ENCODE assay signal across 8 mouse cellular contexts in genomic region chr11:115975083-115975420, GRCm38 (mm10). TPM values are rescaled to one million over a fixed set of nuclear protein-coding genes. Genes with fewer than 3 reads are reported as not detected.
DNase-seq lines count a peak whose midpoint lies in the region; ATAC-seq and TF ChIP-seq lines count a peak whose summit lies in the region.

No protein-coding gene starts in this region.

- H3K36me3 ChIP-seq in heart, embryonic 11.5 days (ENCODE audit: control insufficient read depth, insufficient read depth, low read length): no peaks in the 10 kb centered on the region
- no peaks in the 10 kb centered on the region for H3K36me3 ChIP-seq in CH12.LX (replicated peaks in 1 of 2; ENCODE audit: control insufficient read depth in 1 of 2, insufficient read depth in 1 of 2, low read length in 1 of 2)
- no peaks in the 10 kb centered on the region for H3K36me3 ChIP-seq in forebrain, postnatal 0 days (ENCODE audit: insufficient read depth)
- H3K36me3 ChIP-seq in liver, embryonic 16.5 days (ENCODE audit: control insufficient read depth, insufficient read depth): no peaks in the 10 kb centered on the region

- H3K4me1 ChIP-seq in heart, embryonic 11.5 days (ENCODE audit: control insufficient read depth, insufficient read depth, low read length): peaks cover 6% of the 10 kb centered on the region
- H3K4me1 ChIP-seq in CH12.LX (ENCODE audit: control insufficient read depth in 1 of 2, insufficient read depth in 2 of 2): peaks cover 2 to 5% of the 10 kb centered on the region in 2 experiments; a peak in 3 of 4 replicates
- 0 out of 2 replicates have a peak, but pooled peaks cover 4% of the 10 kb centered on the region for H3K4me1 ChIP-seq in forebrain, postnatal 0 days (ENCODE audit: insufficient read depth)
- H3K4me1 ChIP-seq in liver, embryonic 16.5 days (ENCODE audit: control insufficient read depth, low read depth, low read length): no peaks in the 10 kb centered on the region; the same call in 1 of the 2 replicates

- TF ChIP-seq POLR2A in CH12.LX (IDR thresholded peaks at IDR 0.05; ENCODE audit: low read depth, low read length): no peak

- peak overlapping the region; percentile 63 for H3K9ac ChIP-seq in heart, embryonic 11.5 days (ENCODE audit: low read depth, low read length)
- no peak overlapping the region for H3K9ac ChIP-seq in CH12.LX (ENCODE audit: insufficient read depth, low read depth)
- 0 out of 2 replicates have a peak overlapping the region, but pooled peaks have one; percentile 28 for H3K9ac ChIP-seq in forebrain, postnatal 0 days
- H3K9ac ChIP-seq in liver, embryonic 16.5 days (ENCODE audit: low read depth, low read length): no peak overlapping the region

- ATAC-seq in heart, embryonic 11.5 days (replicated peaks; ENCODE audit: insufficient number of reproducible peaks, low FRiP score, low TSS enrichment): no peak
- no peak for ATAC-seq in forebrain, postnatal 0 days
- ATAC-seq in liver, embryonic 16.5 days (ENCODE audit: low read depth): no peak

- TF ChIP-seq EP300 in CH12.LX (IDR thresholded peaks at IDR 0.05; ENCODE audit: low read length): no peak

- H3K4me2 ChIP-seq in heart, embryonic 11.5 days: peak overlapping the region; percentile 84
- H3K4me2 ChIP-seq in CH12.LX (ENCODE audit: insufficient read depth, low read depth, poor library complexity, severe bottlenecking): peak overlapping the region; percentile 35; the same call in 1 of the 2 replicates
- H3K4me2 ChIP-seq in forebrain, postnatal 0 days (ENCODE audit: low read depth): peak overlapping the region; percentile 66
- H3K4me2 ChIP-seq in liver, embryonic 16.5 days (ENCODE audit: low read depth, low read length): peak overlapping the region; percentile 61

- H3K9me3 ChIP-seq in heart, embryonic 11.5 days (replicated peaks; ENCODE audit: control insufficient read depth, low read length): no peaks in the 10 kb centered on the region
- H3K9me3 ChIP-seq in CH12.LX (replicated peaks; ENCODE audit: low read length): no peaks in the 10 kb centered on the region
- H3K9me3 ChIP-seq in forebrain, postnatal 0 days (ENCODE audit: low read length): no peaks in the 10 kb centered on the region
- no peaks in the 10 kb centered on the region for H3K9me3 ChIP-seq in liver, embryonic 16.5 days (replicated peaks; ENCODE audit: control insufficient read depth, low read length)

- DNase-seq in heart, adult 8-10 months (ENCODE audit: low spot score): no peak
- no peak for DNase-seq in CH12.LX (ENCODE audit: extremely low read depth)
- DNase-seq in forebrain, postnatal 0 days: peak; percentile 25
- no peak for DNase-seq in c-Kit-positive CD71-positive TER-119-positive erythroid progenitor cells, embryonic 14.5 days (ENCODE audit: low spot score)
- DNase-seq in embryo, embryonic 11 days: no peak
- DNase-seq in layer of hippocampus, postnatal 25 days (ENCODE audit: extremely low spot score in 1 of 2, low spot score in 1 of 2): no peak

- H3K27me3 ChIP-seq in heart, embryonic 11.5 days (ENCODE audit: control insufficient read depth, insufficient read depth, low read length): peaks cover 49% of the 10 kb centered on the region
- peaks cover 67% of the 10 kb centered on the region for H3K27me3 ChIP-seq in CH12.LX (replicated peaks)
- peaks cover 15% of the 10 kb centered on the region for H3K27me3 ChIP-seq in forebrain, postnatal 0 days (ENCODE audit: insufficient read depth, low read length)
- H3K27me3 ChIP-seq in liver, embryonic 16.5 days (ENCODE audit: control insufficient read depth, insufficient read depth, low read depth, low read length): peaks cover 33% of the 10 kb centered on the region

- in situ Hi-C loops in CH12.LX (cut with MboI; ENCODE audit: low pct_ligation_motif_present, low pct_unique_long_range_greater_than_20kb, low sequenced_read_pairs): no loop called here

- peak overlapping the region; percentile 54 for H3K4me3 ChIP-seq in heart, embryonic 11.5 days (ENCODE audit: low read depth, low read length)
- peak overlapping the region in 1 of 3 experiments; percentile 15 for H3K4me3 ChIP-seq in CH12.LX (replicated peaks in 1 of 3; ENCODE audit: low read depth in 2 of 3, low read length in 2 of 3, poor library complexity in 1 of 3)
- H3K4me3 ChIP-seq in forebrain, postnatal 0 days (ENCODE audit: low read depth, low read length): peak overlapping the region; percentile 34
- peak overlapping the region; percentile 49 for H3K4me3 ChIP-seq in liver, embryonic 16.5 days (ENCODE audit: low read depth, low read length)

- no peak overlapping the region for H3K27ac ChIP-seq in heart, embryonic 11.5 days (ENCODE audit: low read depth, low read length)
- H3K27ac ChIP-seq in CH12.LX (ENCODE audit: insufficient read depth, low read depth): no peak overlapping the region
- no peak overlapping the region for H3K27ac ChIP-seq in forebrain, postnatal 0 days (ENCODE audit: low read depth, low read length)
- no peak overlapping the region for H3K27ac ChIP-seq in liver, embryonic 16.5 days (ENCODE audit: low read length)

- H3K79me2 ChIP-seq in CH12.LX (replicated peaks; ENCODE audit: control insufficient read depth, extremely low read depth, insufficient read depth, poor library complexity, severe bottlenecking): no peaks in the 10 kb centered on the region

- TF ChIP-seq RAD21 in CH12.LX (IDR thresholded peaks at IDR 0.05; ENCODE audit: low read depth, low read length): no peak

- dilution Hi-C loops in CH12.LX (cut with MboI; ENCODE audit: extremely low pct_ligation_motif_present, extremely low pct_unique_long_range_greater_than_20kb, low sequenced_read_pairs): no loop called here

- no peak for TF ChIP-seq CTCF in CH12.LX (conservative IDR thresholded peaks at IDR 0.05 in 1 of 2, IDR thresholded peaks at IDR 0.05 in 1 of 2; ENCODE audit: low read depth in 2 of 2, low read length in 2 of 2)
- no peak for TF ChIP-seq CTCF in forebrain, postnatal 0 days (IDR thresholded peaks at IDR 0.05; ENCODE audit: low read depth)

- 5% methylated on average over 15 of the region's 18 CpGs for WGBS in heart, embryonic 11.5 days (ENCODE audit: insufficient replicate concordance)
- WGBS in forebrain, postnatal 0 days: 3% methylated on average over 18 of the region's 18 CpGs
- 6% methylated on average over 18 of the region's 18 CpGs for WGBS in liver, embryonic 16.5 days (ENCODE audit: insufficient replicate concordance)

RNA-seq across cellular contexts. Expression of gene Itgb4, which starts 0.5 kb away (rescaled TPM):
- 0.51 and 0.80 TPM in 2 replicates for polyA plus RNA-seq in heart, embryonic 11.5 days (2014; fragmentation: Nextera tagmentation; extraction: Ambion mirVana)
- total RNA-seq in heart, adult 8-10 months (2022): 1 to 10 TPM; 2.3 to 3.1 (median 3.0) TPM
- total RNA-seq in CH12.LX (2012; rRNA removed) (3.4 and 6.3 TPM in 2 replicates), CH12.LX (2014; rRNA removed) (0.09 and 0.42 TPM in 2 replicates)
- 0.59 and 0.91 TPM in 2 replicates for polyA plus RNA-seq in CH12.LX (2012; ENCODE audit: insufficient read length, low read depth)
- 0.46 and 1.1 TPM in 2 replicates for total RNA-seq in forebrain, postnatal 0 days (2014; rRNA removed)
- 0.93 and 1.3 TPM in 2 replicates for polyA plus RNA-seq in forebrain, postnatal 0 days (2015; fragmentation: Nextera tagmentation; extraction: Ambion mirVana)
- 0.14 and 0.40 TPM in 2 replicates for polyA plus RNA-seq in liver, embryonic 16.5 days (2015; fragmentation: Nextera tagmentation; extraction: Ambion mirVana)
- 1 to 10 TPM; 5.2 to 6.5 TPM for total RNA-seq in layer of hippocampus, postnatal 25 days (2021)

RNA-seq across cellular contexts. Expression of gene Galk1, which starts 37.5 kb away (rescaled TPM):
- 137 and 151 TPM in 2 replicates for polyA plus RNA-seq in heart, embryonic 11.5 days (2014; fragmentation: Nextera tagmentation; extraction: Ambion mirVana)
- 10 to 100 TPM; 12.5 to 16.0 (median 15.0) TPM for total RNA-seq in heart, adult 8-10 months (2022)
- total RNA-seq in CH12.LX (2012; rRNA removed): 340 and 413 TPM in 2 replicates
- 228 and 263 TPM in 2 replicates for total RNA-seq in CH12.LX (2014; rRNA removed)
- polyA plus RNA-seq in CH12.LX (2012; ENCODE audit: insufficient read length, low read depth): 293 and 300 TPM in 2 replicates
- total RNA-seq in forebrain, postnatal 0 days (2014; rRNA removed): 42.6 and 52.2 TPM in 2 replicates
- polyA plus RNA-seq in forebrain, postnatal 0 days (2015; fragmentation: Nextera tagmentation; extraction: Ambion mirVana): 61.1 and 66.4 TPM in 2 replicates
- 180 and 192 TPM in 2 replicates for polyA plus RNA-seq in liver, embryonic 16.5 days (2015; fragmentation: Nextera tagmentation; extraction: Ambion mirVana)
- total RNA-seq in layer of hippocampus, postnatal 25 days (2021): 10 to 100 TPM; 14.0 to 16.9 TPM

RNA-seq across cellular contexts. Expression of gene Recql5, which starts 41.8 kb away (rescaled TPM):
- 12.3 and 13.0 TPM in 2 replicates for polyA plus RNA-seq in heart, embryonic 11.5 days (2014; fragmentation: Nextera tagmentation; extraction: Ambion mirVana)
- 10 to 100 TPM in 1 of 4 experiments, 1 to 10 TPM in 3; 6.8 to 14.7 (median 8.2) TPM for total RNA-seq in heart, adult 8-10 months (2022)
- total RNA-seq in CH12.LX (2012; rRNA removed) (30.9 and 31.0 TPM in 2 replicates), CH12.LX (2014; rRNA removed) (21.8 and 22.8 TPM in 2 replicates)
- 38.9 and 43.3 TPM in 2 replicates for polyA plus RNA-seq in CH12.LX (2012; ENCODE audit: insufficient read length, low read depth)
- 14.5 and 18.9 TPM in 2 replicates for total RNA-seq in forebrain, postnatal 0 days (2014; rRNA removed)
- polyA plus RNA-seq in forebrain, postnatal 0 days (2015; fragmentation: Nextera tagmentation; extraction: Ambion mirVana): 6.9 and 8.4 TPM in 2 replicates
- polyA plus RNA-seq in liver, embryonic 16.5 days (2015; fragmentation: Nextera tagmentation; extraction: Ambion mirVana): 7.9 and 8.9 TPM in 2 replicates
- 10 to 100 TPM; 25.7 to 28.4 TPM for total RNA-seq in layer of hippocampus, postnatal 25 days (2021)

RNA-seq across cellular contexts. Expression of gene Sap30bp, which starts 42.0 kb away (rescaled TPM):
- 27.9 and 28.3 TPM in 2 replicates for polyA plus RNA-seq in heart, embryonic 11.5 days (2014; fragmentation: Nextera tagmentation; extraction: Ambion mirVana)
- 10 to 100 TPM; 14.7 to 21.3 (median 16.2) TPM for total RNA-seq in heart, adult 8-10 months (2022)
- total RNA-seq in CH12.LX (2012; rRNA removed) (72.2 and 83.6 TPM in 2 replicates), CH12.LX (2014; rRNA removed) (256 and 275 TPM in 2 replicates)
- polyA plus RNA-seq in CH12.LX (2012; ENCODE audit: insufficient read length, low read depth): 167 and 219 TPM in 2 replicates
- 60.4 and 70.9 TPM in 2 replicates for total RNA-seq in forebrain, postnatal 0 days (2014; rRNA removed)
- polyA plus RNA-seq in forebrain, postnatal 0 days (2015; fragmentation: Nextera tagmentation; extraction: Ambion mirVana): 49.5 and 59.4 TPM in 2 replicates
- polyA plus RNA-seq in liver, embryonic 16.5 days (2015; fragmentation: Nextera tagmentation; extraction: Ambion mirVana): 13.6 and 16.2 TPM in 2 replicates
- total RNA-seq in layer of hippocampus, postnatal 25 days (2021): 10 to 100 TPM; 33.1 to 47.4 TPM

RNA-seq across cellular contexts. Expression of gene H3f3b, which starts 52.7 kb away (rescaled TPM):
- 734 and 757 TPM in 2 replicates for polyA plus RNA-seq in heart, embryonic 11.5 days (2014; fragmentation: Nextera tagmentation; extraction: Ambion mirVana)
- total RNA-seq in heart, adult 8-10 months (2022): 100 to 1,000 TPM in 3 of 4 experiments, 10 to 100 TPM in 1; 92.7 to 141 (median 123) TPM
- total RNA-seq in CH12.LX (2012; rRNA removed): 340 and 455 TPM in 2 replicates
- total RNA-seq in CH12.LX (2014; rRNA removed): 567 and 573 TPM in 2 replicates
- 862 and 889 TPM in 2 replicates for polyA plus RNA-seq in CH12.LX (2012; ENCODE audit: insufficient read length, low read depth)
- total RNA-seq in forebrain, postnatal 0 days (2014; rRNA removed): 730 and 936 TPM in 2 replicates
- 2,422 and 2,718 TPM in 2 replicates for polyA plus RNA-seq in forebrain, postnatal 0 days (2015; fragmentation: Nextera tagmentation; extraction: Ambion mirVana)
- polyA plus RNA-seq in liver, embryonic 16.5 days (2015; fragmentation: Nextera tagmentation; extraction: Ambion mirVana): 527 and 601 TPM in 2 replicates
- total RNA-seq in layer of hippocampus, postnatal 25 days (2021): 100 to 1,000 TPM; 281 to 291 TPM

Comparison
In these comparisons a context has a peak if more than half of its experiments do, and no peak if none do; other contexts are left out.
1. H3K9ac ChIP-seq: peak in heart, embryonic 11.5 days (single experiment) and forebrain, postnatal 0 days (single experiment); none in CH12.LX (single experiment) and liver, embryonic 16.5 days (single experiment).
2. Peak in every context shown above with its lines, with median percentiles within 50 percentile points of each other: H3K4me2 ChIP-seq.